Comparison of ENCODE assay signal across 15 mouse cellular contexts in the genomic region with DNA sequence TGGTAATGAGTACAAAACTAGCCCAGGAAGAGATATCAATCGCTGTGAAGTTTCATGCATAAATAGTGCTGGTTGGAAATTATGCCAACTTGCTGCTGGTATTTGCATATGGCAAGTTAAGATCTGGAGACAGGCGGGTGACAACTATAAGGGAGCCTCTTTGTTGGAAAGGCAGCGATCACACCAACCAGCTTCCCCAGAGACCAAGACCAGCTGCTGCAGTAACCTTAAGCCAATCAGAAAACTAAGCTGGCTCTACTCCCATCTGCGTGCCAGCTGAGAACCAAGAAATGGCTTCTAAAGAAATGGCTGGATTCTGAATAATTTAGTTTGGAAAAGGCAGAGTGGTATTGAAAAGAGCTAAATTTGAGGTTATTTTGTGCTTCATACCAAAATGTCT.
A peak's percentile ranks its signal among the peaks of the same experiment; 100 is the strongest.
DNase-seq lines count a peak whose midpoint lies in the region; ATAC-seq lines count a peak whose summit lies in the region.
"Had no signal": no experiment of that assay in that cellular context is flagged by ENCODE, and none has a peak within 500 bp of the region (broad histone marks: within the 10 kb centered on the region; RNA-seq: fewer than 3 reads in every experiment).

No protein-coding gene starts in this region.

- H3K36me3 ChIP-seq in neural tube, embryonic 11.5 days (ENCODE audit: control insufficient read depth, insufficient read depth, low read length) = no peaks in the 10 kb centered on the region
- no peaks in the 10 kb centered on the region for H3K36me3 ChIP-seq in hindbrain, embryonic 10.5 days
- H3K36me3 ChIP-seq in midbrain, embryonic 12.5 days = no peaks in the 10 kb centered on the region
- H3K36me3 ChIP-seq in kidney, embryonic 14.5 days (ENCODE audit: control insufficient read depth, insufficient read depth, low read length) = no peaks in the 10 kb centered on the region
- H3K36me3 ChIP-seq: limb, embryonic 12.5 days had no signal

- H3K4me3 ChIP-seq in neural tube, embryonic 11.5 days (ENCODE audit: low read depth, low read length) = no peak overlapping the region
- no peak overlapping the region for H3K4me3 ChIP-seq in hindbrain, embryonic 10.5 days
- H3K4me3 ChIP-seq in midbrain, embryonic 12.5 days = no peak overlapping the region
- H3K4me3 ChIP-seq in kidney, embryonic 14.5 days (ENCODE audit: low read length) = no peak overlapping the region
- H3K4me3 ChIP-seq: gastrocnemius, adult 2 months; heart, adult 2 months; limb, embryonic 12.5 days had no signal

- peak; percentile 80 for ATAC-seq in neural tube, embryonic 11.5 days (ENCODE audit: insufficient read depth, low FRiP score, low TSS enrichment)
- peak; percentile 93 for ATAC-seq in midbrain, embryonic 12.5 days (ENCODE audit: low FRiP score, low read depth)
- no peak for ATAC-seq in kidney, embryonic 14.5 days (ENCODE audit: low FRiP score, low TSS enrichment)

- H3K9ac ChIP-seq in neural tube, embryonic 11.5 days (ENCODE audit: low read length) = no peak overlapping the region
- no peak overlapping the region for H3K9ac ChIP-seq in midbrain, embryonic 12.5 days (replicated peaks)
- no peak overlapping the region for H3K9ac ChIP-seq in kidney, embryonic 14.5 days (ENCODE audit: low read depth, low read length)
- H3K9ac ChIP-seq: limb, embryonic 12.5 days had no signal

- H3K4me2 ChIP-seq in neural tube, embryonic 11.5 days (ENCODE audit: low read depth) = no peak overlapping the region
- H3K4me2 ChIP-seq in midbrain, embryonic 12.5 days (replicated peaks) = no peak overlapping the region
- H3K4me2 ChIP-seq in kidney, embryonic 14.5 days (replicated peaks; ENCODE audit: low read depth, low read length) = no peak overlapping the region
- H3K4me2 ChIP-seq: limb, embryonic 12.5 days had no signal

- no peak overlapping the region for H3K27ac ChIP-seq in neural tube, embryonic 11.5 days (ENCODE audit: low read depth, low read length)
- H3K27ac ChIP-seq in hindbrain, embryonic 10.5 days = no peak overlapping the region
- no peak overlapping the region for H3K27ac ChIP-seq in midbrain, embryonic 12.5 days (replicated peaks)
- H3K27ac ChIP-seq in kidney, embryonic 14.5 days (ENCODE audit: low read depth, low read length) = no peak overlapping the region
- H3K27ac ChIP-seq: gastrocnemius, adult 2 months; heart, adult 2 months; limb, embryonic 12.5 days had no signal

- WGBS in neural tube, embryonic 11.5 days = 63% methylated on average over 4 of the region's 4 CpGs
- WGBS in hindbrain, embryonic 10.5 days = 75% methylated on average over 4 of the region's 4 CpGs
- WGBS in midbrain, embryonic 12.5 days = 68% methylated on average over 4 of the region's 4 CpGs
- 93% methylated on average over 4 of the region's 4 CpGs for WGBS in kidney, embryonic 14.5 days

- H3K27me3 ChIP-seq in neural tube, embryonic 11.5 days (ENCODE audit: control insufficient read depth, insufficient read depth, low read length) = no peaks in the 10 kb centered on the region
- no peaks in the 10 kb centered on the region for H3K27me3 ChIP-seq in hindbrain, embryonic 10.5 days (ENCODE audit: insufficient read depth, poor library complexity, severe bottlenecking)
- H3K27me3 ChIP-seq in midbrain, embryonic 12.5 days = no peaks in the 10 kb centered on the region
- no peaks in the 10 kb centered on the region for H3K27me3 ChIP-seq in kidney, embryonic 14.5 days (ENCODE audit: control insufficient read depth, insufficient read depth, low read length)
- H3K27me3 ChIP-seq: limb, embryonic 12.5 days had no signal

- no peaks in the 10 kb centered on the region for H3K4me1 ChIP-seq in neural tube, embryonic 11.5 days (ENCODE audit: control insufficient read depth, insufficient read depth, low read length)
- no peaks in the 10 kb centered on the region for H3K4me1 ChIP-seq in hindbrain, embryonic 10.5 days (replicated peaks)
- H3K4me1 ChIP-seq in midbrain, embryonic 12.5 days = no peaks in the 10 kb centered on the region
- H3K4me1 ChIP-seq in kidney, embryonic 14.5 days (ENCODE audit: control insufficient read depth, insufficient read depth, low read length) = no peaks in the 10 kb centered on the region
- H3K4me1 ChIP-seq: limb, embryonic 12.5 days had no signal

- DNase-seq in neural tube, embryonic 11.5 days (ENCODE audit: low spot score) = peak; percentile 28
- no peak for DNase-seq in neural tube, embryonic 10.5 days (ENCODE audit: extremely low spot score, low spot score)
- DNase-seq in hindbrain, embryonic 10.5 days (ENCODE audit: low spot score) = peak; percentile 29
- DNase-seq in kidney, adult 11 months = no peak
- DNase-seq in layer of hippocampus, postnatal 25 days (ENCODE audit: extremely low spot score in 1 of 2, low spot score in 1 of 2) = no peak
- DNase-seq: cerebellum, postnatal 25 days; gastrocnemius, adult 2 months; heart, adult 2 months; heart, postnatal 36 days; kidney, adult 9 months; right cerebral cortex, postnatal 25 days; thymus, postnatal 14 days had no signal

- H3K9me3 ChIP-seq in neural tube, embryonic 11.5 days (ENCODE audit: control insufficient read depth, low read length) = no peaks in the 10 kb centered on the region
- H3K9me3 ChIP-seq in hindbrain, embryonic 10.5 days = no peaks in the 10 kb centered on the region
- no peaks in the 10 kb centered on the region for H3K9me3 ChIP-seq in midbrain, embryonic 12.5 days
- H3K9me3 ChIP-seq in kidney, embryonic 14.5 days (ENCODE audit: control insufficient read depth, low read length) = no peaks in the 10 kb centered on the region
- H3K9me3 ChIP-seq: limb, embryonic 12.5 days had no signal

Comparison
In these comparisons a context has a peak if more than half of its experiments do, and no peak if none do; other contexts are left out.
1. DNase-seq: peak in neural tube, embryonic 11.5 days (single experiment) and hindbrain, embryonic 10.5 days (single experiment); none in neural tube, embryonic 10.5 days (single experiment), kidney, adult 11 months (single experiment) and layer of hippocampus, postnatal 25 days (0 of 2).